Mouse (Mus musculus) spleen, postnatal 4 days (tissue): ENCODE results near the gene Agpat4.
"Not testable (repeated sequence)": the region's sequence is repeated elsewhere in the genome, so short reads cannot be mapped to it uniquely, and the experiment has no call there.

Experiments used
- DNase-seq, 2 experiments: peaks; one replicate each; pipeline ENCODE4 v3.0.0; 2022; ENCODE audit warnings: low spot score in 2 of 2

Gene Agpat4

GRCm38 (mm10) chr17:12187782-12188181 lies 69.3 kb downstream of the Agpat4 start:
- no peak for DNase-seq

DNA sequence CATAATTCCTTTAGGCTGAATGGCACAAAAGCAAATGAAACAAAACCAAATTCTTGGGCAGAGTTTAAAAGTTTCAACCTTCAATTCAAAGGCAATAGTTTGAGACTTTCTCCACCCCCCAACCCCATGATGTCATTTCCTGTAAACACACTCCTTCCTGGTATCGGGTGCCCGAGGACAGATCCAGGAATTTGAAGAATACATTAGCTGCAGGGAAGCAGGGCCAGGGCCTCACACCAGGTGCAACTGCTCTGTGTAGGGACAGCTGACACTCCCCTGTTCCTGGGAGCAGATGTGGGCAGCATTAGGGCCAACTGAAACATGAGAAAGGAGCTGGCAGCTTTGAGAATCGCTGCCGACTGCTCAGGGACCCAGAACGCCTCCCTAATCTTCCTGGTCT lies 76.6 kb downstream of the Agpat4 start:
- DNase-seq = no peak

GRCm38 (mm10) chr17:12195604-12196003 lies 77.1 kb downstream of the Agpat4 start:
- DNase-seq = no peak

GRCm38 (mm10) chr17:12199933-12200332 lies 81.4 kb downstream of the Agpat4 start:
- DNase-seq = no peak

GRCm38 (mm10) chr17:12201086-12201485 lies 82.6 kb downstream of the Agpat4 start:
- DNase-seq = no peak

- DNase-seq = no peak
Measured at GRCm38 (mm10) chr17:12203414-12203897, 85.0 kb downstream of the Agpat4 start.

DNA sequence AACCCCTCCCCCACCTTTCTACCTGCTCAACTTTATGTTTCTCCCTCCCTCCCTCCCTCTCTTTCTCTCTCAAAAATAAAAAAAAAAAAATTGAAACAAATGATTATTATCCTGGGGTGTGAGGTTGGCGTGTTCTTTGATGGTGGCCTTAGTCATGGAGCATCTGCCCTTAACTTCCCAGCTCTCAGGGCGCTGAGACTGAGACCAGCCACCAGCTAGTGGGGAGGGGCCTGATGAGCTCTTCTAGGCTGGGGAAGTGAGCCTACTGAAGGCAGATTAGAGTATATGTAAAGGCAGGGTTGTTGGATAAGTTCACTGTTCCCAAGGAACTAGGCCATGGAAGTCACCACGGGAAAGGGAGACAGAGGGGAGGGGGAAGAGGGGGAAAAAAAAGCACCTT lies 85.7 kb downstream of the Agpat4 start:
- DNase-seq = peak; percentile 55 to 75

DNA sequence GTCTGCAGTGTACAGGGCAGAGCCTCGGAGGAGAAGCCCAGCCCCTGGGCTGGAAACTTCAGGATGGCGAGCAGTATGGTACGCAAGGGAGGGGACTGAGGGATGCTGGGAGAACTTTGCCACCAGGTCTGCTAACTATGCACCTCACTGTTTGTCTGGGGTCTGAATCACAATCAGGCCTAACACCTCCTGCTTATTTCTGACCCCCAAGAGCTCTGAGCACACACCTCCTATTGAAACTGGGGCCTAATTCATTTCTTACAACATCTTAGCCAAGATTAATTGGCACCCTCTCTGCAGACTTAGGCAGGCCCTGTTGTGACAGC lies 86.1 kb downstream of the Agpat4 start:
- no peak for DNase-seq

- DNase-seq = peak; percentile 88 to 89
Measured at GRCm38 (mm10) chr17:12205015-12205693, 86.7 kb downstream of the Agpat4 start.

DNA sequence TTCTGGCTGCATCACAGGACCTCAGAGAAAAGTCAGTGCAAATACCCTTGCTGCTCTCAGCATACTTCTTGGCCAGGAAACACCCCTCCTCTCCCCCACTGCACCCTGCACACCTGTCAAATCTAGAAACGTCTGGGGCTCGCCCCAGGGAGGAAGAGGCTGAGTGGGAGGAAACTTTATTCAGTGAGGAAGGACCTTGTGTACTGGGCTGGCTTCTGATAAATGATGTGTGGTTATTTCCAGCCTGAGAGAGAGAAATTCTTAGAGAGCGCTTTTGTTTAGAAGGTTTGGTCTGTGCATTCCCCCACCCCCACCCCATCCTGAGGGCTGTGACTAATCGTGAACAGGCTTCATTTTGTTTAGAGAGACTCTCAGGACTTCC lies 87.2 kb downstream of the Agpat4 start:
- DNase-seq = peak; percentile 62 to 75

DNA sequence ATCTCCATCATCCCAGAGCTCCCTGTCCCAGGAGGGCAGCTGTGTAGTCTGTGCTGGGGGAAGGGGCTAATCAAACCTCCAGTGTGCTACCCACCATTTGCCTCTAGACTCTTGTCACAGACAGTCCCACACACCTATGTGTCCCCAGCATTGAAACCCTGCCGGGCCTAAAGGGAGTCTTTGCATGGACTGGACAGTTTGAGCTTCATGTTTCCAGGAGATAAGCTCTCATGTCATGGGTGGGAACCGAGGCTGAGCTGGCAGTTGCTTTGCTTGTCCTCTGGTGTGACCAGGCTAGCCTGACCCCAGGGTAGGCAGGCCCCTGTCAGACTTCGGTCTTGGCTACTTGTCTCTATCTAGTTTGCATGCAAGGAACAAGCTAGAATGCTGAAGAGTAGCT lies 87.7 kb downstream of the Agpat4 start:
- peak; percentile 73 to 83 for DNase-seq

DNA sequence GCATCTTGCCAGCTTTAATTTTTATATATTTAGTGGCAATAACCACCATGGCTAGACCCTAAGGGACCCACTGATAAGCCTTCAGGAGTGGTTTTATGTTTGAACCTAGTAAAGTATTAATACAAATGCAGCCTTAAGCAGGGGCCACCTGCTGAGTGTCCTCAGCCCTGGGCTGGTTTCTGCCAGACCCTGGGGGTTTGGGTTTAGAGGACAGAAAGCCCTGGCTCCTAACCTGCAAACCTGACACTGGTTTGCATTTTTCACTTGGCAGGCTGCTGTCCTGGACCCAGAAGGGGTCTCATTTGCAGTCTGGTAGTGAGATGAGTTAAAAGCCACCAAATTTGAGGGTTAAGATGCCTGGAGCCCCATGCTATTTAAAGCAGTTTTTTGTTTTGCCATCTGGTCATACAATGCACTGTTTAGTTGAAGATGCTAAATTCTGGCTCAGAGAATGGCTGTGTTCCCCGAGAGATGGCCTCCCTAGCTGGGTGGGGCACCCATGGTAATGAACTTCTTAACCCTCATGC lies 88.6 kb downstream of the Agpat4 start:
- no peak for DNase-seq

GRCm38 (mm10) chr17:12209481-12209880 lies 91.0 kb downstream of the Agpat4 start:
- DNase-seq = no peak

DNA sequence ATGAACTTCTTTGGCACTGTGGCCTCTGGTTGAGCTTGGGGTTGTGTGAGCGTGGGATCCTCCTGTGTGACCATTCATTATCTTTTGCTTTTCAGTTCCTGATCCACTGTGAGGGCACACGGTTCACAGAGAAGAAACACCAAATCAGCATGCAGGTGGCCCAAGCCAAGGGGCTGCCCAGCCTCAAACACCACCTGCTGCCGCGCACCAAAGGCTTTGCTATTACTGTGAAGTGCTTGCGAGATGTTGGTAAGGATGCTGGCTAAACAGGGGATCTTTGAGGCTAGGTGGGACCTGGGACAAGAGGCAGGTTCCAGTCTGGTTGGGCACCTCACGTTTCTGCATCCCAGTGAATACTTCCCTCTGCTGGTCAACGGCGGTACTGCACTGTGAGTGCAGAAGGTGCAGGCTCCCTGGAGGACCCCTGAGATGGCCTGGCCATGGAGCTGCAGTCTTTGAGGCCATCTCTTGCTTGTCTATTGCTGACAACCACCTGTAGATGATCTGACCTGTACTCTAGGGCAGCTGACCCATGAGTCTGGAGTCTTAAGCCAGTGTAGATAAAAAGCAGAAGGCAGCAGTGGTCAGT lies 92.1 kb downstream of the Agpat4 start:
- peak; percentile 92 to 99 for DNase-seq

DNA sequence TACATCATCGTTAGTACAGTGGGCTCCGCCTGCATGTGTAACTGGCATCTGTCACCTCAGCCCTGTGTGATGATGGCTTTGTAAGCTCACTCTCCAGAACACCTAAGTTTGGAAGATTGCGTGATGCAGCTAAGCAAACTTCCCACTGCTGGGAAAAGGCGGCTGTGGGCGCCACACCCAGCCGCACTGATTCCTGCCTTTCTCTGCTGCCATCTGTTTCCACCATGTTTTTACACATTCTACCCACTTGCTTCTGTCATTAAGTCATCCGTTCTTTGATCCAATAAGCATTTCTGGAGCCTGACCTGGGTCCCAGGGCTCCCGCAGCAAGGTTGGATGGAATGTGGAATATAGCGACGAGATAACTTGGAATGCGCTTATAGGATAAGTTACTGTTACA lies 93.4 kb downstream of the Agpat4 start:
- no peak for DNase-seq

DNA sequence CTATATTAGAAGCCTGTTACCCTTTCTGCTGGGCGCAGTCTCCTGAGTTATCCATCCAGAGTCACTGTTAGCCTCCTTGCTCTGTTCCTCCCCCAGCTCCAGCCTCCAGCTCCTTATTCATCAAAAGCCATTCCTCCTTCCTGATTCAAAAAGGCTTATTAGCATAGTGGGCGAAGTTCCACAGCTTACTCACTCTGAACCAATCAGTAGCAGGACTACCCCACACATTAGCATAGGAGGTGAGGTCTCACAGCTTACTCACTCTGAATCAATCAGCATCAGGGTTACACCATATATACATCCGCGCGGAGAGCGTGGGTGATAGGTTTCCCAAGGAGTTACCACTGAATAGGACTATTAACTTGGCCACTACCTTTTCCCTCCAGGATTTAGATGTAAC lies 93.8 kb downstream of the Agpat4 start:
- DNase-seq = no peak

GRCm38 (mm10) chr17:12213430-12213829 lies 94.9 kb downstream of the Agpat4 start:
- no peak for DNase-seq

DNA sequence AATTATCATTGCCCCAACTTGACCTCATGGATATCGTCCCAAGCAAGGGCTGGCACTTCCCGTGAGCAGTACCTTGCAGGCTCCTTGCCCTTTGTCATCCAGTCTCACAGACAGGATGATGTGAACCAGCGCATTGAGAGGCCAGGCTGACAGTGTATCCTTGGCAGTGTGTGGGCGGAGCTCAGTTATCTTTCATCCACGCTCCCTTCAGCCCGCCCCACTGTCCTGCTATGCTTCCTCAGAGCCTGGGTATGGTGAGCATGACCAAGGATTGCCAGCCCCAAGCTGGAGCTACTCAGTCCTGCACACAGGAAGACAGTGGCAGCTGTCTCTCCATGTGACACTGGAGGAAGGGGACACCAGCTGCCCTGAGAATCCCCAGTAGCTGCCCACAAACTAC lies 97.7 kb downstream of the Agpat4 start:
- no peak for DNase-seq

DNA sequence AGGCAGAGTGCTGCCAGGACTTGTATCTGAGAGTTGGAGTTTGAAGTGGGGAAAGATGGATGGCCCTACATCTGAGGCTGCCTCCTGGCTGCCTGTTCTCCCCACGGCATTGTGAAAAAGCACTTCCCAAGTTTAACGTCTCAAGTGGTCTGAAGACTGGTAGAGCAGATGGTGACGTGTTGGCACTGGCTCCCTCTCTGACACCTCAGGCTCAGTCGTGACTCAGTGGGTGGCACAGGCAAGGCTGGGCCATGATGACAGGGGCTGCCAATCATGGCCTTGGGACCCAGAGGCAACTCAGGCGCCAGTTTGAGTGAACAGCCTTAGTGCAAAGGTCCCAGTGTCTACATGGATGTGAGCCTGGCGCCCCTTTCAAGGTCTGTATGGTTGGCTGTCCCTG lies 103.4 kb downstream of the Agpat4 start:
- DNase-seq = no peak

DNA sequence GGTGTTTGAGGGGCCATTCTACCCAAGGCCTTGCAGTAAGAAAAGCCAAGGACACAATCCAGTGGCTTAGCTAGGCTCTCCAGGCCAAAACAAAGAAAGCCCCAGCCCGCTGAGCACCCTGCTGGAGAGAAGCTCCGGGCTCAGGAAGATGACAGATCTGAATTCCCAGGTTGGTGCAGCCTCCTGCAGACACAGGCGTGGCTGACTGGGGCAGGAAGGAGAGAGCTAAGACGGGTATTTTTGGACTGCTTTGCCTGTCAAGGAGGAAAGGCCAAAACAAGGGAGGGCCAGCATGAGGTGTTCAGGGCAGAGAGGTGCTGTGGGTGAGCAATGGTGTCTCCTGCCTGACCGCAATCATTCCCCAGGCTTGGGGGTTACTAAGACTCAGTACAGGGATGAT lies 105.2 kb downstream of the Agpat4 start:
- no peak for DNase-seq

- DNase-seq = no peak
Measured at GRCm38 (mm10) chr17:12224145-12224544, 105.6 kb downstream of the Agpat4 start.

GRCm38 (mm10) chr17:12224551-12224950 lies 106.0 kb downstream of the Agpat4 start:
- not testable (repeated sequence) for DNase-seq

- no peak for DNase-seq
Measured at GRCm38 (mm10) chr17:12225227-12225626, 106.7 kb downstream of the Agpat4 start.

GRCm38 (mm10) chr17:12226551-12226950 lies 108.0 kb downstream of the Agpat4 start:
- DNase-seq = no peak
